Mouse (Mus musculus) adrenal gland, adult 18-20 months (tissue): ENCODE measurements around the gene Exph5. TPM values are rescaled to one million over a fixed set of nuclear protein-coding genes. Genes with fewer than 3 reads are reported as not detected.

ENCODE experiments used
- DNase-seq, 2 experiments: peaks; one replicate each; pipeline ENCODE4 v3.0.0; 2021 to 2022; ENCODE audit warnings: low spot score in 2 of 2
- long read RNA-seq, 2 experiments: library from polyadenylated mRNA; stranded (forward); transcript quantifications; one replicate each; pipeline ENCODE4 v2.0.0; 2021
- total RNA-seq, 2 experiments: library from RNA; stranded (reverse); gene quantifications; 1 replicate in 1 of 2; 2 replicates in 1 of 2; pipeline ENCODE4 v1.2.3; 2021

Exph5 gene
- under 1 TPM; 0.13 to 0.20 TPM for total RNA-seq
- long read RNA-seq, experiment 1 = 0 reads
- long read RNA-seq, experiment 2 = 0 reads

DNA sequence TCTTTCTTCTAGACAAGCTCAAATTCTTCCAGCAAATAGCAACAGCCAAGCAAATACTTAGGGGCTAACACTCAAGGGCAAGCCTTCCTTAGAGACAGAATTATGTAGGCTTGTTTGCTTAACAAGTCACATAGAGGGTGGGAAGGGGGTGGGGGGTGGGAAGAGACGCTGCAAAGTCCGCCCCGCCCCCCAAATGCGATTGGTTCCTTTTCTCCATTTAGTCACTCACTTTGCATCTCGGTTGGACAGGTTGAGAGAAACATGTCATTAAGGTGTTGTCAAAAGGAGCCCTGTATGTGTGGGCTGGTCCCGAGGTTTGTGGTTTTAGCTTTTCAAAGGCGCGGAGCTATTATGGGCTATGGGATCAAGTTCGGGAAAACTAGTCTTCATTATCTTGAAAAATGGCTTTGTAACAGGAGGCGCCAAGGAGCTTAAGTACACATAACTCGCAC, at the start of gene Exph5:
Exph5 (plus strand) TSS at position 402 of the 452 bp plus-strand sequence.
- no peak for DNase-seq

DNA sequence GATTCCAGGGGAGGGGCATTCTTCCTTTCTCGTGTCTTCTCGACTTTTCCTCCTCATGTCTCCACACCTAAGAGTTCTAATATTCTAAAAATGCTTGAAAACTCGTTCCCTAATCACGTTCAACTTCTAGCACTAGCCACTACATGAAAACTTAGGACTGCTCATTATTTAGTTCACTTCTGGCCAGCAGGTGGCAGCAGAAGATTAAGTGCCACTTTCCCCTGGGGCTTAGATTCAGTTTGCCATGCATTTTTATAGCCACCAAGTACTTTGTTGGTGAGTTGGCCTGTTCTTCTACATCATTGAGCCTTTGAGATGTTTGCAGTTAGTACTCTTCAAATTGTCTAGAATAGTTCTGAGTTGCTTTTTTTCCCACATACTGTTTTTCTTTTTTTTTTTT, 47.1 kb upstream of the Exph5 start:
- peak; percentile 70 to 79 for DNase-seq

DNA sequence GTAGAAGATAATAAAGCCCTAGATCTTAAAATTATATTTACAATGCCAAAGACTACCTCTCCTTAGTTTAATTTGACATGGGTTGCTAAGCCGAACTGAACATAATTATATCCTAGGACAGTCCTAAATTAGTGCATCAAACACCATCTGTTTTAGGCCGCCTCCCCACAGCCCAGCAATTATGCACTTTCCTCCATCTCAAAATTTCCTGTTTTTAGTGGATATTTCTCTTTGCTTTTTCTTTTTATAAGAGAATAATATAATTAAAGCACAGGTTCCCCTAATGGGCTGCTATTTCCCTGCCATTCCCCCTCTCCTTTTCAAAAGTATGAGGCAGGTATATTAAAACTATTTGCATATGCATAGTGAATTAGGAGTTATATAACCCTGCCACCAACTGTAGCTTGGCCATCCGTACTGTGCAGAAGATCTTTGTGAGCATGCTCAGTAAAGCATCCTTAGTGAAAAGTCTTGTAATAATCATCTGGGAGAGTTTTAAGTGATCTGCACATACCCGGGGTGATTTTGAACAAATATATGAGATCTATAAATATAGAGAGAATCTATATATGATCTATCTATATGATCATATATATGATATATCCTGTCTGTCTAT, 44.7 kb upstream of the Exph5 start:
- no peak for DNase-seq

DNA sequence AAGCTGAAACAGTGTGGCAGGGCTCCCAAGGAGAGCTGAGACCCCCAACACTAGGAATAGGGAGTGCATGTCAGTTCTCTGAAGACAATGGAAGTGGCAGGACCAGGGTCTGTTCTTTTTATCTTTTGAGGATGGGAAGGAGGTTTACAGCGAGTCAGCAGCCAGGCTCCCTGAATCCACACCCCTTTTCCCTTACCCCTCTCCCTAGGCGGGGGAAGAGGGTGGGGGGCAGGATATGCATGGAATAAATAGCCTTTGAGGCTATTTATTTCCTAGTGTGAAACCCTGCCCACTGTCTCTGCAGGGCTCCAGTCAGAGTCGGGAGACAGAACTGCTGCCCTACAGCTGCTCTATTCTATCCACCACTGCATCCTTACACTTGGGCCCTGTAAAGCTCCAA, 43.7 kb upstream of the Exph5 start:
- DNase-seq = no peak

DNA sequence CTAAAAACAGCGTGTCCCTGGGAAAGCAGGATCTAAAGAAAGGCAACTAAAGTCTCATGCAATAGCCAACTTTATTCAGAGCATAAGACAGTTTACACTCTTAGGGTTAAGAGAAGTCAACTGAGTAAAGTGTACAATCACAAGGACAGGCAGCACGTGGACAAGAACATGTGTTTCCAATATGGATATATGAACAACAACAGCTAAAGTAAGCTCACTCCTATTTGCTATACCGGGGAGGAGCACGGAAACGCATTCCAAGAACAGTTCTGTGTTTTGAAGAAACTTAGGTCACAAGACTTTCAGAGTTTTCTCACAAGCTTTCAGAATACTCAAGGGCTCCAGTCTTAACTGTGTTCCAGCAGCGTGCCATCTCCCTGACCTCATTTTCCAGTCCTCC, 43.3 kb upstream of the Exph5 start:
- no peak for DNase-seq

DNA sequence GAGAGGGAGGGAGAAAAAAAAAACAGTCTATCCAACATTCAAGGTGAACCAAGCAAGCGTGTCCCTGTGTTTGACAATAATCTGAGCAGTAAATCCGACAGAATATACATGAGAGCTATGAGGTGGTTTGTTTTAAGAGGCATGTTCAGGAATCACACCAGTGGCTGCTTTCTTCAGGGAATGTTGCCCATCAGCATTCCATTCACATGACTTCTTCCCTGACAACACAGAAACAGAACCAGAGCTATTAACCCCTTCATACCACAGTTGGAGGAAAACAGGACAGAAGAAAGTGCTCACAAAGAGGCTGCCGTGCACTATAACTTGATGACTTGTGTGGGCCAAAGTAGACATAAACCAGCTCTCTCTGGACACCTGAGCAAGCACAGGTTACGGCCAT, 37.1 kb upstream of the Exph5 start:
- DNase-seq = no peak

DNA sequence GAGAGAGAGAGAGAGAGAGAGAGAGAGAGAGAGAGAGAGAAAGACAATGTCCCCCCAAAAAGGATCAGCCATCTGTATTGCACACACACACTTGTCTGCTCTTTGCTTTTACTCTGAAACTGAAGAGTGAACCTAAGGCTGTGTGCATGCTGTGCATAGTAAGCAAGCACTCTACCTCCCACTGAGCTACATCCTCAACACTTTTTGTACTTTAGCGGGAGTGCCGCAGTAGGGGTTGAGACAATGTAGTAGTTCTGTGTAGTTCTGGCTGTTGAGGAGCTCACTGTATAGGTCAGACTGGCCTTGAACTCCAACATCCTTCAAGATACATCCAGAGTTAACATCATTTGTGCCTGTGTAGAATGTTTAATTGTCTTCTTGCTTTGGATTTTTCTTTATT, 35.9 kb upstream of the Exph5 start:
- DNase-seq = no peak

DNA sequence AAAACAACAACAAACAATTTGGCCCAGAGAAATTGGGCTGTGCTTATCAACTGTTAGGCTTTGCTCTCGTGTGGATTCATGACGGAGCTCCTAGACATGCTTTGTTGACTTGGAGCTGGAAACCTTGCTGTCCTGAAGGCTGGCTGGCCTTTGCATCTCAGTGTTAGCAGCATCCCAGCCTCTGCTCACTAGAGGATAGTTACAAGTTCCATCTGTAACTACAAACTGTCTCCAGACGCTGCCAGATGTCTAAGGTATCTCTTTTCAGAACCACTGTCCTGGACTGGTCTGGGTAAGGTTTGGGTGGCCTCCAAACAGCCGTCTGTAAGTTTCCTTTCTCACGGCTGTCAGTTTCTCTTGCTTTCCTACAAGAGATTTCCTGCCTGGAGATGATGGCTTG, 33.4 kb upstream of the Exph5 start:
- no peak for DNase-seq

DNA sequence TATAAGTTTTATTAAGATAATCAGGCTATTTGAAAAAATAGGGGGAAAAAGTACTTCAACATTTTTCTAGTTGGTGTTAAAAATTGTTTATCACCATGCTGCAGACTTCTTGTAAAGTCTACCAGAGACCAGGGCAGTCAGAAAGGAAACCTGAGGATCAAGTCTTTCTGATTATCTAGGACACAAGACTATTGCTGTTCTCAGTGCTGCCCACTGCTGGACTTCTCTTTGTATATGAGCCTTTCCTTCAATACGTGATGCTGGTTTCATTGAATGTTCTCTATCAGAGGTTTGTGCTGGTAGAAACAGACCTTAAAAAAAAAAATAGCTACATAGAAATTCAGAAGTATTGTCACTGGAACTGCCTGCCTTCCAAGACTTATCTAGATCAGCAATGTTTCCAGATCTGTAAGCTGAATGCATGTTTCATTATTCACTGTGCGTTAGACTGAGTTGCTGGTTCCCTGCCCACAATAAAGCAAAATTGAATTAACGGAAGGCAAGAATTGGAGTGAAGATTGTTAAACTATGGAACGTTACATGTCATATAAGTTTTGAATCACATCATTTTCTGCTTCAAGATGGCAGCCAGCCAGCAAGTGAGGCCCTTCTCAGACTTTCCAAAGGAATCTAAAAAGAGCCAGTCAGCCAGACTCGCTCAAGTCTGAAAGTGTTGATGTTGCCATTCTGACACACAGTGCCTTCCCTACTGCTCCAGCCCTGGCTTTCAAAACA, 32.6 kb upstream of the Exph5 start:
- no peak for DNase-seq

DNA sequence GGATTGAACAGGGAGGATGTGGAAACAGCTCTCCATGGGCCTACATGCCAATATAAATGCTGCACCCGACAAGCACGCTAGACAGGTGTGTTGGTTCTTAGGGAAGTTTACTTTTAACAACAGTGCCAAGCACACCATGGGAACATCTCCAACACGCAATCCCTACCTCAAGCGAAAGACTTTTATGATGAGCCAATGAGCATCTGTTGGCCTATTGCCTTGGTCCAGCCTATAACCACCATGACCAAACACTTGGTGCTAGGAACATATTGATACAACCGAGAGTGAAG, 32.1 kb upstream of the Exph5 start:
- no peak for DNase-seq

DNA sequence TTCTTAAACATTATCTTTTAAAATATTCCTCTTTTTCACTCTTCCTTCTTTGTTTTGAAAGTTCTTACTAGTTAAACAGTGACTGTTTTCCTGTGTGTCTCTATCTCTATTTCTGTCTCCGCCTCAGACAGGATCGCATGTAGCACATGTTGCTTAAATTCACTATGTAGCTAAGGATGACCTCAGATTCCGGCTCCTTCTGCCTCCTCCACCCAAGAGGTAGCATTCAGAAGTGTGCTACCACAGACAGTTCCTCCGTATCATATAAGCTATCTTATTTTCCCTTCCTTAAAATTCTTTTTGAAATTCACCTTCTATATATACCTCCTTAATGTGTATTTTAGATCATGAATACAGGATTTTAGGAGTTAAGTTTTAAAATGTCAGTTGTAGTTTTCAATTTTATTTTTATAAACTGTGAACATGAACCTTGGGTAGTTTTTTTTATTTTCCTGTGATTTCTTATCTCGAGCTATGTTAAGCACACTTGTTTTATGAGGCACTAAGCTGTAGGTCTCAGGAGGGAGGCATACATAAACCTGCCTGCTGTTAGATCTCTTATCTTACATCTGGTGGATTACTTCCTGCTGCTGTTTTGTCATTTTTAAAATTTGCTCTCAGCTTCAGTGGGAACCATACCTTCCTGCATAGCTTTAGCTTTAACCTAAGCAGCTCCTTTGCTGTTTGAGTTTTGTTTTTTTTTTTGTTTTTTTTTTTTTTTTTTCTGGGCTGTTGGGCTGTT, 30.0 kb upstream of the Exph5 start:
- no peak for DNase-seq

DNA sequence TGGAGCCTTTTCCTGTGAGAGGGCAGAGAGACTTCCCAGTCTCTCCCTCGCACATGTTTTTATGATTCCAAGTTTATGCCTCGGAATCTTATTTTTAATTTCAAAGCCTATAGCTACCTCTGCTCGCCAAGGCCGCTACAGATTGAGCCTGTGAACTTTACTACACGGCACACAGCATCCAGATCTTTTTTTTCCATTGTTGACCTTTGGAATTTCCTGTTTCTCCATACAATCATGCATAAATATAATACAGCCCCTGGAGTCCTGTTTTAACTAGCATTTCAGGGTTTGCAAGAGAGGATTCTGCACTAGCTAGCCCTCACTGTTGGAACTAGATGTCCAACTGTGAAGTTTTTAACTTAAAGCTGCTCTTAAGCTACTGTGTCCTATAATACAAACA, 29.3 kb upstream of the Exph5 start:
- no peak for DNase-seq

DNA sequence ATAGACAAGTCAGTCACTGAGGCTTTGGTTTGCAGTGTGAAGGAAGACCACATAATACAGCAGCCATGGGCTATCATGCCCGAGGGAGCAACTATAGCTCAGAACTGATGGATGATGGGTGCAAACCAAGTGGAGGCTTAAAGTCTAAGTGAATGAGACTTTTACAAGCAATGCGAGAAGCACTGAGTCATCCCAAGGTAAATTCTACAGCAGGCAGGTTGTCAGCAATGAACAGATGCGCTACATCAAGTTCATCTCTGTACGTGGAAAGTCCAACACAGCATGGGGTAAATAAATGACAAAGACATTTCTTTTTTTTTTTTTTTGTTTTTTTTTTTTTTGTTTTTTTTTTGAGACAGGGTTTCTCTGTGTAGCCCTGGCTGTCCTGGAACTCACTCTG, 28.8 kb upstream of the Exph5 start:
- DNase-seq = no peak

DNA sequence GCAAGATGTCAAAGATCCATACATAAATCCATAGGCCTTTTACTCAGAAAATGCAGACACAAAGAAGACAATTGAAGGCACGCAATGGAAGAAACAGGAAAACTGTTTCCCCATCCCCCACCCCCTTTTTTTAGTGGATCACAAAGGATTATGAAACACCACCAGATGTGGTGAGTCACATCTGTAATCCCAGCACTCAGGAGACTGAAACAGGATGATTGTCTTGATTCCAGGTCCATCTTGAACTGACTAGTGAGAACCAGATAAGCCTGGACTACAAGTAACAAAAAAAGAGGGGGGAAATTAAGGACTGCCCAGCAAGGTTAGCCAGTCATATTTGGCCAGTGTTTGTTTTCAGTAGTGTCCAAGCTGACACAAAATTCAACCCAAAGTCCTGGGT, 25.1 kb upstream of the Exph5 start:
- no peak for DNase-seq

DNA sequence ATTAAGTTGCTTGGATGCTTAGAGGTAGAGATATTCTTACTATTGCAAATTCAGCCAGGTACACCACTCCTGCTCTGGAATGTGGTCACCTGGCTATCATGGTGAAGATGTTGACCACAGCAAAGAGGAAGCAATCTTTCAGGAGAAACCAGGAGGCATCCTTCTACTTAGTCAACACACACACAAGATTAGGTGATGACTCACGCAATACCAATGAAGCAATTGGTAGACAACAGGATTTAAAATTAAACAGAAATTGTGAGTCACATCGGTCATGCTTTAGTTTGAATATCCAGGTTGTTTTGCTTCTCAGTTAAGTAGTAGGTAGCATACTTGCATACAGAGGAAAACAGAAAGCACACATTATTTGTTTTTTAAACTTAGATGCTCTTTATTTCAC, 22.5 kb upstream of the Exph5 start:
- DNase-seq = no peak

DNA sequence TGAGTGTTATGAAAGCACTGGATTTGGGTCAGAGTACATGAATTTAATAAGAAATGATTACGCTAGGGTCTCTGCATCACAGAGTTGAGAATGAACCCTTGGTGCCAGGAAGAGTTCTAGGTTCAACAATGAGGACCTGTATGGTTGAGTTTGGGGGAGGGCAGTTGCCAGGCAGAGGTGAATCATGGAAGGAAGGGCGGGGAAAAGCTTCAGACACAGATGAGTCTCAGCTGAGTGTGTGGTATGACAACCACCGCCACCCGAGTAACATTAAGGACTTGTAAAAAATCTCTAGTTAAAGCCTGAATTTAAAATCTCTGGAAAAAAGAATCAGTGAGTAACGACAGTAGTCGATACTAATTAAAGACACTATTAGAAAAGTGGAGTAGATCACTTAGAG, 14.7 kb upstream of the Exph5 start:
- no peak for DNase-seq

DNA sequence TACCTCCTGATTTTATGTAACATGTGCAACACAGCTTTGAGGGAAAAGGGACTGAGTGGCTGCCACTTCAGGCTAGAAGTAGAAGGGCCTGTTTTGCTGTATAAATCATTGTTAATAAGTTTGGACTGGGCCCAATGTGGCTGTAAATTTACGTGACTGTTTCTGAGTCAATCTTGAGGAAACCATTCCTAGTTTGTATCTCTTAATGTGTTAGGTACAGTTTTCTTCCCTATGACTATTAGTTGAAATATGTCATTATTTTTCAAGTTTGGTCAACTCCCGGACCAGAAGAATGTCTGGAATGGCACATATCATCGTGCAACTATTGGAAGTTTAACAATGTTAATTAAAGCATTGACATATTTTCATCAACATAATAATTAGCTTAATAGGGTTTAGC, 11.5 kb upstream of the Exph5 start:
- DNase-seq = no peak

DNA sequence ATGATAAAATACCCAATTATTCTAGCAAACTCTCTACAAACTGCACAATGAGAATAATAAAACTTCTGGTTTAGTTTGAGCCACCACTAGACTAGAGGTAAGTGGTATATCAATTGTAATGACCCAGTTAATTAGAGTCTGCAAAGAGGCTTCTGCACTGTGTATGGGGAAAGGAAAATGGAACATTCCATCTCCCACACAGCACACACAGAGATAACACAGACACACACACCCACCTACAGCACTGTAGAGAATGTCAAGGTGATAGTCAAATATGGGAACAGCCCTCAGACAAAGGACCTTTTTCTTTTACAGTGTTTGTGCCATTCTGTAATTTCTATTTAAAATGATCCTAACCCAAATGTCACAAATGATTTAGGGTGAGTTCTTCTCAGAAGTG, 8.6 kb upstream of the Exph5 start:
- no peak for DNase-seq

DNA sequence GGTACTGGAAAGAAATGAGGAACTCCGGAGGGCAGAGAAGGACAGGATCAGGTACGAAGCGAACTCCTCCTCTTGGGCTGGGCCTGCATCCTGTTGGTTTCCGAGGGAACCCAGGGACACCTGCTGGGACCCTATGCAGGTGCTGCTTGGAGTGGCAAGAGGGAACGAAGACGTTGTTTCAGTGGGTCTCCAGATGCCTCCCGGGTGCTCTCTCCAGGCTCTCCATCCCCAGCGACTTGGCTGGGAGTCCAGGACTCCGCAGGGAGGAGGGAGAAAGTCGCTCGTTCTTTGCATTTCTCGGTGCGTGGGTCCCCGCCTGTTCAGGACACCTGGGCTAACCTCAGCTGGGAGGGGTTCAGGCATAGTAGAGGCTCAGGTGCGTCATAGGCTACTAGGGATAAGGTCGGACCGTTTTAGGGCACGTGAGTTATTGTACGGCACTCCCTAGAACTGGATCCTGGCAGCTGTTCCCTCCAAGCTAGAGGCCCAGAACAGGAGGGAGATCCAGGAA, 386 bp downstream of the Exph5 start:
- DNase-seq = no peak

DNA sequence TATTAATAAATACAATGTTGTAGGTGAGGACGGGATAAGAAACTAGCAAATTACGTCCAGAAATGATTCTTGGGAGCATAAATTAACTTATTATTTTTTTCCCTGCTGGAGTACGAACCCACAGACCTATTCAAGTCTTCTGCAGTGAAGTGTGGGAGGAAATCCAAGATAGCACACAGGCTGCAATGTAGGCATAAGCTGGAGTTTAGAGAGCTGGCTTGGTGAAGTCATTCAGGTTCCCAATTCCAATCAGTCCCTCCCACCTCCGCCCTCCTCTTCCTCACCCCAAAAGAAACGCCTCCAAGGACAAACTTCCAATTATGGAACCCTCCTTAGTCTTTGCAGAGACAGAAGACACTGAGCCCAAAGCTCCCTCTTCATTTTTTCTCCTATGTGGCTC, 945 bp downstream of the Exph5 start:
- no peak for DNase-seq

DNA sequence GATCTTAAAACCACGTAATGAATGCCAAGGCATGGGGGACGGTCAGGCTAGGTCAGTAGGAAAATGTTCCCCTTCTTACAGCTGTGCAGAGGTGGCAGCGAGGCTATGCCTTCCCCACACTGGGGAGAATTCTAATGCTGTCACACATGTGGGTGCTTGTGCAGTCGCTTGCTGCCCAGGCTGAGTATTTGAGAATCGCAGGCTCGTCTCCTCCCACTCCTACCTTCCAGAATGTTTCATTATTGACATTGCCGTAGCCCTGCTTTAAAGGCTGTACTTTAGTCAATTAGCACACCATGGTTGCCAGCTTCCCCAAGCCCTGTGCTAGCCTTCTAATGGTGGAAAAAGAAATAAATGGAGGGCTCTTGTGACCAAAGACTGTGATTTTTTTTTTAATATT, 6.4 kb downstream of the Exph5 start:
- no peak for DNase-seq

DNA sequence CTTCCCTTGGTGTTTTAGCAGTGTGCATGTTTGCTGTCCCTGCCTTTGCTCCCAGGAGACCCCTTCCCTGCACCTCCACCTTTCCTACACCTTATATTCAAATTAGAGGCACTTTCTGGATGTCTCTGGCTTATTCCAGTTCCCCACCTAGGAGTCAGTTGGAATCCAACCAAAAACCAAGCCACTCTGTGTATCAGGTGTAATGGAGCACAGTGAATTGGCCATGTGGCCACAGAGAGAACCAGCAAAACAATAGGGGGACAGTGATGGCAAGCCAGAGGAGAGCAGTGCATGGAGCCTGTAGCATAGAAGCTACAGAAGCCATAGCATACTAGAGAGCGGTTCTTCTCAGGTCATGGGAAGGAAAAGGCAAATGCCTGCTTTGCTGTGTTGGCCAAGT, 11.5 kb downstream of the Exph5 start:
- no peak for DNase-seq
